Mouse (Mus musculus) T-helper 1 cell (primary cell): ENCODE data around the gene Mbnl2.

Experiments
- in situ Hi-C: fragments of 300-600 bp; cut with MboI, MseI; formaldehyde crosslinking; loops from one replicate; pipeline ENCODE4 v1.15.1; 2025; ENCODE audit warnings: high pct_unique_total_duplicates

The Mbnl2 gene

DNA sequence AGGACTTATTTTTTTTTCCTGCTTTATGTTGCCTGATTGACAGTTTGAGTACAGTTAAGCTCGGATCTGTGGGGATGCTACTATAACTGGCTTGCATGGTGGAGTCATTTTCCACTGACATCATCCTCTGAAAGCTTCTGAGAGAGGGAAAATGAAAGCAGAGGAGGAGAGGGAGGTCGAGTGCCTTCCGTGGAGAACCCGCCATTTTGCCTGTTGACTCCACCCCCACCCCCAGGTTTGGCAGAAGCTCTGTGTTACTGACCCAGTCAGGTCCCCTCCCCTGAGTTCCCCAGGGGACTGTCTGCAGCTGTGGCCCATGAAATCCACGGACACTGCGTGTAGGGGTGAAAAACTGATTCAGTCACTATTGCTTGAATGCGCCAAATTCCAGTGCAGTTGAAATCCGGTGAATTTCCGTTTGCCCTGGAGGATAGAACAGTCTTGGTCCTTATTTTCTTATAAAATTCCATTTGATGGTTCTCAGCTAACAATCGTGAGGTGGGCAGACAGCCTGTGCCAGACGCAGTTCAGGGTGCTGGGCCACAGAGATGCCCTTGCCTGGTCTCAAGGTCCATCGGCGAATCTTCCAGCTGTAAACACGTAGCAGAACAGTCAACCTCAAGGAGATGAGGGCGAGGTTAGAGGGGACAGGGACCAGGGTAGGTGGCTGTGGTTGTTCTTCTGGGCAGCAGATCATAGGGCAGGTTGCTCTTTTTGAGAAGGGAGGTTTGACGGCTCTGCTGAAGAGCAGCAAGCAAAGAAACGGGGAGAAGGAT lies 20.9 kb downstream of the Mbnl2 start:
- in situ Hi-C loops: loop anchor here (25.0 kb wide), 4 partner anchors 616 to 1634 kb away; partner anchors contain the start of gene Ipo5

DNA sequence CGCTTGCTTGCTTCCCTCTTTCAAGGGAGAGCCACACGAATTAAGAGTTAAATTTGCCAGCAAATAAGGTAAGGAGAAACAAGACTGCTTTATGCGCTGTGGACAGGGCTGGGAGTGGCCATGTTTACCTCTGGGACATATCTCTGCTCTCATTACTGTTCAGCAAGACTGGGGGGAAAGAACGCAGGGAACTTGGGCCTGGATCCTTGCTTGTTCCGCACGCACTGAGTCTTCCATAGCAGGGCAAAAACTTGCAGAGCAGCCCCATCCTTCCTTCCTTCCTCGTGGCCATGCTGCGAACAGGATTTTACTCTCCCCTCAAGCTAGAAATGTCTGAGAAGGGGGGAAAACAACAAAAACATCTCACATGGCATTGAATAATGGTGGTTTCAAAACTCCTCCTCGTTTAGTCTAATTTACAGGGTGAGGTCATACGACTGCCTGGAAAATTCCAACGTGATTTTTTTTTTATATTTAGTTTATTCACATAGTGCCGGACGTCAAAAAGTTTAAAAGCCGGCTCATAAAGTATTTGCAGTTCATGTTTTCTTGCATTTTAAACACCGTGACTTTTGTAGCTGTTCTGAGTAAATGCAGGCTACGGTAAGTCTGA lies 21.8 kb downstream of the Mbnl2 start:
- in situ Hi-C loops: loop anchor here (25.0 kb wide), 4 partner anchors 615 to 1635 kb away; partner anchors contain the start of gene Ipo5

DNA sequence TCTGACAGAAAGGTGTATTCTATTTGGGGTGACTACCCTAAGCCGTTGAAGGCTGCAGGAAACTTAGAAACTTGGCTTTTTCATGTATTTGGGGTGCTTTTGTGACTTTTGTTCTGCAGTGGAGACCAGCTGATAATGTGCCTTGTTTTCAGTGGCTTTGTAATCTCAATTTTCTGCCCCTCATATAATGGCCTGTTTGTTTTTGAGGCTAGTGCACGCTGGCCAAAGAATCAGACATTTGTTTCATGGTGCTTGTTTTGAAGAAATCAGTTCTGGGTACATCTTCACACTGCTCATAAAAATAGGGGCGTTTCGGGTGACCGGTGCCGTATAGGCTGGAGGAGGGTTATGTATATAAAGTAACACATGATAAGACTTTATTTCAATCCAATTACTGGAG lies 22.4 kb downstream of the Mbnl2 start:
- in situ Hi-C loops: loop anchor here (25.0 kb wide), 4 partner anchors 614 to 1636 kb away; partner anchors contain the start of gene Ipo5

DNA sequence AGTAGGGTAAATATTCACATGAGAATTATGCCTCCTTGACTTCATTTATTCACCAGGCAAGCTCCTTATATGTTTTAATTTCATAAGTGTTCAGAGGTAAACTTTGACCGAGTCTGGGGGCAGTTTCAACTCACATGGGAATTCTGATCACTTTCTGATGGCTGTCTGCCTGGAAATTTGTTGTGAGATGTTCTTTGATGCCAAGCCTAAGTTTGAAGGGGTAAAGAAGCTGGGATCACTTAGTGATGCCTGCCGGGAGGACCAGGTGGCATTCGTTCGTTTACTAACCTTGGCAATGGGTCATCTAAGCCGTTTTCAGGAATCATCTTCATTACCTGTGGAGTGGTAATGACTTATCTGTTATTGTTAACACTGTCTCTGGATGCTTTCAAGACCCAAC lies 23.0 kb downstream of the Mbnl2 start:
- in situ Hi-C loops: loop anchor here (25.0 kb wide), 4 partner anchors 614 to 1636 kb away; partner anchors contain the start of gene Ipo5

DNA sequence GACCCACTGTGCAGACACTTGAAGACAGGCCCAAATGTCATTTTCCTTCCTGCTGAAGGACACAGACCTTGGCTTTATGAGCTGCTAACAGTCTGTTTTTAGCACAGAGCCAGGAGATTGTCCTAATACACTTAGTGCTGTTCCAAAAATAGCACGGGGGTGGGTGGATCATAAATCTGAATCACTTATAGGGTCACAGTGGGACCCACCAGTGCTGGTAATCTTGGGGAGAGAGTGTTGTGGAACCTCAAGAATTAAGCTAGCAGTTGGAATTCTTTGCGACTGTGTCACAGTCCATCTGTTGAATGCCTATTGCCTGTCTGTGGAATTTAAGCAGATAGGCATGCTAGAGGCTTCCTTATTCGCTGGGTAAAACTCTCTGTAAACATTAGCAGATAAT lies 24.2 kb downstream of the Mbnl2 start:
- in situ Hi-C loops: loop anchor here (25.0 kb wide), 4 partner anchors 613 to 1637 kb away; partner anchors contain the start of gene Ipo5

DNA sequence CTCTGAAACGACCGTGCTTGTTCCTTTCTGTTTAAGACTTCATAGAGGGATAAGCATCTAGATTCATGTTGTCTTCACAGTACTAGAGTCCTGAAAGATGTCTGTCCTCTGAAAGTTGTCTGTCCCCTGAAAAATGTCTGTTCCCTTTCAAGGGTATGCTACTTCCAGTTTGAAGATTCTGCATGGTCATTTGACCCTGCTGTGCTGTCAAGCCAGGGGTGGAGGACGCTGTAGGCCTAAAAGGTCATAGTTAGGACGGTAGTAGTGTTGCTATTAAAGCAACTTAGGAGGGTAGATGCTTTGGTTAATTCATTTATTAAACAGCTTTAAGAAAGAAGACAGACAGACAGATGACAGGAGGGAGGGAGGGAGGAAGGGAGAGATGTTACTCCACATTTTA lies 24.7 kb downstream of the Mbnl2 start:
- in situ Hi-C loops: no loop called here

DNA sequence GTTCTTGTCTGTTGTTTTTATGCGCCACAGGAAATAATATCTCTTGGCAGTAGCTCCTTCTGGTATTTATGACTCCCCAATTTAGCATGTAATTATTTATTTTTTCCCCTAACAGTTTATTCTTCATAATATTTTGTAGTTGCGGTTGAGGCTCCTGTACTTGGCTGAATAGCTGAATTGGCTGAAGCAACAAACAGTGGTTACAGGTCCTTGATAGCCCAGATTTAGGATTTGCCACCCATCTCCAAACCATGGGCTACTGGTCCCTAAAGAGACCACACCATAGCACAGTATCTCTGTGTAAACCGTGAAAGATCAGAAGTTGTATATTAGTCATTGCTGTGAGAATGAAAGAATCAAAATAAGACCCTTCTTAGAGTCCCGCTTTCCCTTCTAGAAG lies 25.3 kb downstream of the Mbnl2 start:
- in situ Hi-C loops: no loop called here

DNA sequence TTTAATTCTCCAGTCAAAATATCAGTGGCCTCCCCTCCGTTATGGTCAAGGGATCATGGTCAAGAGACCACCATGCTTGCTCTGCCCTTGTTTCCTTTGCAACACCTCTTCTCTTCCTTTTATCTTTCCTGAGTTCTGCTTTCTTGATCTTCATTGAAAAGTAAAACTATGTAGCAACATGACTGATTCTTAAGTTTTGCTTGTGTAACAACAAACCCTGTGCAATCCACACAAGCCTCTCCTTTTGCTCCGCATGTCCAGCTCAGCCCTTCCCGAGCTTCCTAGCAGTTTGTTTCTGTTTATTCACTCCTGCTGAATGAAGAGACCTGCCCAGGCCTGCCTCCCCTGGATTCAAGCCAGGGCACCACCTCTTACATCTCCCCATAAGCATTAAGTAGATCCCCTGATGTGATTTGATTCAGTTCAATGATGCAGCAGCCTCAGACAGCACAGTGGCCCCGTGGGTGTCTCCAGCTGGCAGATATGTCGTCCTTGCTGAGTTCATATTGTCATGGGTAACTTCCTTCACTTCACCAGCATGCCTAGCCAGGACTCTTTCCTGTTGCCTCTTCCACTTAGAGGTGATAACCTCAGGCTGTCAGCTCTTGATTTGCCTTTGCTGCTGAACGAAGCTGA lies 27.6 kb downstream of the Mbnl2 start:
- in situ Hi-C loops: no loop called here

DNA sequence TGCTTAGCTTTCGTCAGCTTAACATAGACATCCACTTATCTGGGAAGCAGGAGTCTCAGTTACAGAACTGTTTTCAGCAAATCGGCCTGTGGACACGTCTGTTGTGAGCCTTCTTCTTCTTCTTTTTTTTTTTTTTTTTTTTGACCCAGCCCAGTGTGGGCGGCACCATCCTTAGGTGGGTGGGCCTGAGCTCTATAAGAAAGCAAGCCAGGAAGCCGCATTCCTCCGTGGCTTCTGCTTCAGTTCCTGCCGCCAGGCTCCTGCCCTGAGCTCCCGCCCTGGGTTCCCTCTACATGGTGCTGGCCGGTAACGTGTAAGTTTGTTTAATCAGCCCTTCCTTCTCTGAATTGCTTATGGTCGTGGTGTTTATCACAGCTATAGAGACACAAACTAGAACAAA lies 30.8 kb downstream of the Mbnl2 start:
- in situ Hi-C loops: no loop called here

DNA sequence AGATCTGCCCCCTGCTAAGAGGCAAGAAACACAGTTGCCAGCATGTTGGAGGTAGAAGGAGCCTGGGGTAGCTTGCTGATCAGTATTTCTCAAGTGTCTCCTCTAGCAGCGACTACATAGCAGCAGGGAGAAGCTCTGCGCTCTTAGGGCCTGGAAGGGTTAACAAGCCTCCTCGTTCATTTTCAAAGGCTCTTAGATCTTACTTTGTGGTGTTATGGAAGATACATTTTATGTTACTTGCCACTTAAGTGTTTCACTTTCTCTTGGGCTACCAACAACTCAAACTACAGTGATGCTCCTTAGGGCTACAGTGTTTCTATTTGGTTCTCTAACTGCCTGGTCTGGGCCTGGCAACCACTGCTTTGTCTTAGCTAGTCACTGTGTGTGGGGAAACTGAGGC lies 31.9 kb downstream of the Mbnl2 start:
- in situ Hi-C loops: no loop called here

DNA sequence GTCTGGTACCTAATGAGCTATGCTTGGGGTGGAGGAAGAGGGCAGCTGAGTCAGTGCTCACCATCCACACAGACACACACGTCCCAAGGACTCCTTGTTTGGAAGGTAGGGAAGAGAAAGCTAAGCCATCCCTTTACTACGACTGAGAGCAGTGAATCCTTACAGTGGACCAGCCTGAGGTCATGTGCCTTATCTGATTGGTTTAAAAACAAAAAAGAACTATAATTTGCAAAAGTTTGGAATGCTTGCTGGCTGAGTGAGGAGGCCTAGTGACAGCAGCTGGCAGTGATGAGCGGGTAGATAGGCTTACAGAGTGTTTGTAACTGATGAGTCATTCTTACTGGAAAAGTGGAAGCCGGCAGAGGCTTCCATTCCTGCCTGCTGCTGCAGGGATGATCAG lies 32.5 kb downstream of the Mbnl2 start:
- in situ Hi-C loops: no loop called here

DNA sequence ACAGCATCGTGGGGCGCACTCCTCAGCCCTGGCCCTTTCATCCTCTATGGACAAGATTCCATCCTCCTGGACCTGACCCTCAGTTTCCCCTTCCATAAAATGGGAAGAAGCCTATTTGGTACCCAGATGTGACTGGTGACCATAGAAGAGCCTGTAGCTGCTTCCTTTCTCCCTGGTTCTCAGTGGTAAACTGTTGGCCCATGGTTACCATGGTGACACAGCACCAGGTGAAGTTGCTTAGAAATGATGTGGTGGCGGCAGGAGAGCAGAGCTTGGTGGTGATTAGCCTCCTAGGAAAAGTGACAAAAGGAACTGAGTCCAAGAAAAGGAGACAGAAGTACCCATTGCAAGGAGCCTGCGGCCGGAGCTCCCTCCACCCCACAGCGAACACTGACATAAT lies 34.2 kb downstream of the Mbnl2 start:
- in situ Hi-C loops: loop anchor here (5.0 kb wide), 1 partner anchor 32 kb away; the partner anchor contains the start of gene Mbnl2

DNA sequence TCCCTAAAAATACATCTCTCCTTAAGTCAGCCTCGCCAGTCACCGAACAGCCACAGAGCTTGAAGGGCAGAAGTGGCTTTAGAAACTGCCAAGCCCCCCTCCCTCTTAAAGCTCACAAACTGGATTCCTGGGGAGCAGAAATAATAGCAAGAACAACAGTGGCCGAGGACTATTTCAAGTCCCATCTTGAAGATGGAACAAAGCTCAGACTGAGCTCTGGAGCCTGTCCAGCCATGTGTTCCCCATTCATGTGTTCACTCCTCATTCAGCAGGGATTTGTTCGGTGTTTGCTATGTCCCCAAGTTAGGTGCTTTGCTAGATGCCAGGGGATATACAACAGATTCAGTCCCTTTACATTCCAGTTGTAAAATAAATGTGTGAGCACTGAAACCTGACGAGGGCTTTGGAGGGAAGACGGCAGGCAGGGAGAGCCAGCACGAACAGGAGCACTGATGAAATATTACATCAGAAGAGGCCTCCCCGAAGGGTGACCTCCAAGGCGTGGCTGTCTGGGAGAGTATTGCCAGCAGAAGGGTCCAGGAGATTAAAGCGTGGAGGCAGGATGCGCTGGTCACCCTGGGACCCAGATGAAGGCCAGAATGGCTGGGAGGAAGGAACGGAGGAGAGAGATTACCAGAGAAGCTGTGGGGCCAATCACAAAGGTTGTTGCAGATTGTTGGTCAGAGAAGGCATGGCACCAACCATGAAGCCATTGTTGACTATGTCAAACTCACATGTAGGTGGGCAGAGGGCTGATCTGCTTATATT lies 36.0 kb downstream of the Mbnl2 start:
- in situ Hi-C loops: loop anchor here (5.0 kb wide), 1 partner anchor 34 kb away; the partner anchor contains the start of gene Mbnl2

DNA sequence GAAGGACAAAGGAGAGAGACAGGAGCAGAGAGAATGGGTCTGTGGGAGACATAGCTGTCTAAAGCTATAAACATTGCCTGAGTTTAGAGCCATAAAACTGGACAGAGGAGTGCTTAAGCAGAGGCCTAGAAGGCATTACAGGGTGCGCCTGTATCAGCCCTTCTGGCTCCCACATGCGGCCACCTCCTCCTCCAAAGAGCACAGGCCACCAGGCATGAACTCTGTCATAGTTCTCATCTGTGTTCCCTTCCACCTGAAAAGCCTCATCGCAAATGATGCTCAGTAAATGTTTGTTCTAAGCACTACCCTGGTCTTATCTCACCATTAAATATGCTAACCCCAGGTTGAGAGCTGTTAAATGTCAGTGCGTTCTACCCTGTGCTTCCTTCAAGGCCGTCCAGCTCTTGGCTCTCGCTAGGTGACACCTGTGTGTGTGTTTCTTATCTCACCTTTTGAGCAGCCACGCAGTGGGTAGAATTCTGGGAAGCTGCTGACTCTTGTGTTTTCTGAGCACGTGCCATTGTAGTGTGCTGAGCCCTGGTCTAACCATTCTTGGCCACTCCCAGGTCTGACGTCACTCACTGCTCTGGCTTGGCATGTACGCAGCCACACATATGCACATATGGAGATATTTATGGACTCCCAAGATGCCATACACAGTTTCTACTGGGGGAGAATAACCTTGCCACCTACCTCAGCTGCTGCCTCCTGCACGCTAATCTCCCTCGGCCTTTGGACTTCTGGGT lies 37.4 kb downstream of the Mbnl2 start:
- in situ Hi-C loops: loop anchor here (5.0 kb wide), 1 partner anchor 36 kb away; the partner anchor contains the start of gene Mbnl2

DNA sequence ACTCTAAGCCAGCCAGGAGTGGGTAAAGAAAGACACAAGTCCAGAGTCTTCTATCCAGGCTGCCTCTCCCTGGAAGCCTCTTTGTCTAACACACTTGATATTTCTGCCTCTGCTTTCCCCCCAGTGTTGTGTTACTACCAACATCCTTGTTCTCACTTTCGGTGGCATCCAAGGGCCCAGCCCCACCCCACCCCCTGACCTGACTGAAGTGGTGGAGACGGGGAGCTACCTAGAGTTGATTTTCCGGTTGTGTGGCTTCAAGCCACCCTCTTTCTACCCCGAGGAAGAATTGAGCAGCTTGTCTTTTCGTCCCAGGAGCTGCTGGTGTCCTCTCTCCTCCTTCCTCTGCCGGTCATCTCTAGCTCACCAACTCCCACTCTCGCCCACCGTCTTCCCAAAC lies 38.0 kb downstream of the Mbnl2 start:
- in situ Hi-C loops: loop anchor here (5.0 kb wide), 1 partner anchor 36 kb away; the partner anchor contains the start of gene Mbnl2

DNA sequence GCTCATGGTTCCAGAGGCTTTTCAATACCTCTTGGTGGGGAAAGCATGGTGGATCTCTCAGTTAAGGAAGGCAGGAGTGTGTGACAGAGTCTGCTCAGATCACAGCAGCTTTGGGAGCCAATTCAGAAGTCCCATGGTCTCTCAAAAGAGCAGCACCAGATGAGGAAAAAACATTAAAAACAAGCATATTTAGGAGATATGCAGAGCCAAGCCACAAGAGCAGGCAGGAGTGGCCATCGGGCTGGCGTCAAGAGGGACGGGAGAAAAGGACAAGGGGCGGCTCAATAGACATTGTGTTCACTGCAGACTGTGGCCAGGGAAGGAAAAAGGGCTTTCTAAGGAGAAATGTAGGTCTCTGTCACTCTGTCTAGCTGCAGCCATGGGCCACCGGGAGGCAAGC lies 40.3 kb downstream of the Mbnl2 start:
- in situ Hi-C loops: no loop called here

DNA sequence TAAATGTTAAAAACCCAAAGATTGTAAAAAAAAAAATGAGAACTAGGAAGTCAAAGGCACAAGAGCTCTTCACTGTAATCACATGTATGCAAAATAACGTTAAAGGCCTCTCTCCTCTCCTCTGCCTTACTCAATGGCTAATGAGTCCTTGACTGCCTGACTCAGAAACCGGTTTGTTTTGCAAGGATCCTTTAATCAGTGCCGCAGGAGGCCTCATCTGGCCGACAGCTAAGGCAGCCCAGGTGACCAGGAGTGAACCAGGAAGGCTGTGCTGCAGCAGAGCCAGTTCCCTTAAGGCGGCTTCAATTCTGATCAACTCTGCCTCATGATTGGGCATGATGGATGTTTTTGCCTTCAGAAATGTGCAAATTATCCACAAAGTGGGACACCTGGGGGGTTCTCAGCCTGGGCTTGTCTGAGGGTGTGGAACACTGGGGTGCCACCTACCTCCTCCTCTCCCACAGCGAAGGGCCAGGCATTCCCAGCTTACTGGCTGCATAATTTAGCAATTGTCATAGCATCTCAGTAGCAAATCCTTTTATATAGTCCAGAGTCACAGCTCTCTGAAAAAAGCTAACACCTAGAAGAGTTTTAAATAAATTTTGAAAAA lies 43.0 kb downstream of the Mbnl2 start:
- in situ Hi-C loops: no loop called here

DNA sequence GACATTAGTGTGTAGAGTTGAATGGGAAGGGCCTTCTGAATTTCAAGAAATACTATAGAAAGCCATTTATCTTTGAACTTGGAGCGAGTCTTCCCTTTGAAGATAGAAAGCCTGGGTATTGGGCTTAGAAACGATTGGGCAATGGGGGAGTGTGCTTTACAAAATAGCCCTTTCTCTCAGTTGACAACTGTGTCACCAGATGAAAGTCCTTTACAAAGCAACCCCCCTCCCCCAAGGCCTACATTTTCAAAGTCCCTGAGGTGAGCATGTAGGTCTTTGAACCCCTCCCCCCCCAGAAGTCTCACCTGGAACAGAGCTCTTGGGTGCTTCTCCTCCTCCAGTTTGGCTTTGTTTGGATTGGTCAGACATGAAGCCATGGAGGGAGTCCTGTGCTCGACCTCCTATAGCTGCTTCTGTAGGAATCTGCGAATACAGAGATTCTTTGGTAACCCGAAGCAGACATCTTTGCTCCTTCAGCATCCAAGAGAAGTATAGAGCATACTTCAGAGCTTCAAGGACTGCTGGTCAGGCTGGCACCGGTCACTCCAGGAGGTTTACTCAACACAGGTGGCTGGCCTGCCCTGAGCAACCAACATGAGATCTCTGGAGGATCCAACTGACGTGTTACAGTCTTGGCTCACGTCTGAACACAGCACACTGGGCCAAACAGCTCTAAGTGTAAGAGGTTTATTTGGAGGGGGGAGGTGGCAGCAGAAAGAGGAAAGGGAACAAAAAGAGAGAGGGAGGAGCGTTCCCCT lies 43.7 kb downstream of the Mbnl2 start:
- in situ Hi-C loops: no loop called here

DNA sequence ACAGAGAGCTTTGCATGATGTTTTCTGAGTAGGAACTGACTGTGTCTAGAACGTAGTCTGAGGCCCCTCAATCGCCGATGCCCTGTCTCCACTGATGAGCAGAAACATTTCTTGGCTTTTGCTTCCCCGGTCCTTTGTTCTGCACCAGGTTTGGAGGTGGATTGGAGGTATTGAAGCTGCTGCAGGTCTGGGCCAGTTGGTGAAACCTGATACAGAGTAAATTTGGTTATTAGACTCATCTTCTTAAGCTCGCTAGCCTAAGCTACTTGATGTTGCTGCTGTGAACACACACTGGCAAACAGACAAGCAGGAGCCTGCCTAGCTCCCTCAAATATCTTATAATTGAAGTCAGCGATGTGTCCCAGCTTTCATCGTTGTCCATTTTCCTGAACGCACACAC lies 46.6 kb downstream of the Mbnl2 start:
- in situ Hi-C loops: no loop called here

DNA sequence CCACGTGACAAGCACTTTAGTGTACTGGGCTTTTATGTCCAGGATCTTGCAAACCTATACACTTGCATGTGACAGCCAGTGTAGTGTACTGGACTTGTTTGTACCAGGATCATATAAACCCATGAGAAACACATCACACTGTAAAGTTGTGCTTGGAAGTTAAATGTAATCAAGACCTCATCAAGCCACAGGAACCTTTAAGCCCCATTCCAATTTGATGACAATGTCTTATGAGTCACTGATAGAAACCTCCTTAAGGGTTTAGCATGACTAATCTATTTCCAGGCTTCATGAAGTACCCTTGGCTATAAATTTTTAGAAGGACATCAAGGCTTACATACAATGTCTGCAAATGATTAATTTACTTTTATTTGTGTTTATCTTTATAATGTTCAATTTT lies 47.6 kb downstream of the Mbnl2 start:
- in situ Hi-C loops: no loop called here
